Mouse (Mus musculus) heart, adult 2 months (tissue): Measurements from ENCODE around the gene Rfx7. TPM values are rescaled to one million over a fixed set of nuclear protein-coding genes. Genes with fewer than 3 reads are reported as not detected.

ENCODE experiments used
- DNase-seq, 2 experiments: peaks; one replicate each; pipeline ENCODE4 v3.0.0; 2021
- H3K27ac ChIP-seq: fragments of 200-600 bp; 2 replicates; pipeline ENCODE4 v1.8.1; 2022
- H3K27me3 ChIP-seq: fragments of 200-500 bp; 2 replicates; pipeline ENCODE4 v1.6.1; 2012; ENCODE audit warnings: mild to moderate bottlenecking, low read length, inconsistent platforms, mixed read lengths; ENCODE audit not compliant: control insufficient read depth, insufficient read depth
- H3K36me3 ChIP-seq: fragments of 200-500 bp; 2 replicates; pipeline ENCODE4 v1.6.1; 2012; ENCODE audit warnings: low read length, inconsistent platforms; ENCODE audit not compliant: control insufficient read depth, insufficient read depth
- H3K4me1 ChIP-seq: fragments of 200-500 bp; 2 replicates; pipeline ENCODE4 v1.6.1; 2011; ENCODE audit warnings: low read length; ENCODE audit not compliant: control insufficient read depth, insufficient read depth
- H3K4me3 ChIP-seq: fragments of 200-600 bp; 2 replicates; pipeline ENCODE4 v1.8.1; 2022
- H3K79me2 ChIP-seq: fragments of 200-500 bp; replicated peaks from 2 replicates; pipeline ENCODE4 v1.6.1; 2012; ENCODE audit warnings: mild to moderate bottlenecking, inconsistent platforms, low read length, moderate library complexity, mixed read lengths; ENCODE audit not compliant: control insufficient read depth, insufficient read depth
- H3K9ac ChIP-seq: fragments of 200-500 bp; 2 replicates; pipeline ENCODE4 v1.6.1; 2012; ENCODE audit warnings: low read depth, mild to moderate bottlenecking, control low read depth, inconsistent platforms, low read length, mixed read lengths
- CTCF ChIP-seq: fragments of 200-600 bp; IDR thresholded peaks from 2 replicates; pipeline ENCODE4 v1.8.1; 2022; ENCODE audit warnings: antibody characterized with exemption, mild to moderate bottlenecking, moderate library complexity
- EP300 ChIP-seq: fragments of 200-500 bp; IDR thresholded peaks from 2 replicates; pipeline ENCODE4 v1.6.1; 2011; ENCODE audit warnings: low read depth, low read length, control low read depth; ENCODE audit not compliant: insufficient read depth
- POLR2A ChIP-seq: fragments of 200-500 bp; IDR thresholded peaks from 2 replicates; pipeline ENCODE4 v1.6.1; 2011; ENCODE audit warnings: mild to moderate bottlenecking, low read depth, low read length, control low read depth; ENCODE audit not compliant: insufficient read depth
- WGBS: fragments of 180-500 bp; shearing (Covaris S2); methylation state at CpG from one replicate; pipeline ENCODE4 v1.1.7; 2018; 5-methylcytosine and 5-hydroxymethylcytosine counted together
- intact Hi-C: fragments of 180-260 bp; cut with DNase I; formaldehyde crosslinking; loops from one replicate; pipeline ENCODE4 v1.15.1; 2025
- polyA plus RNA-seq: library from polyadenylated mRNA; depleted of rRNA; stranded (reverse); fragments of >200 nt; gene quantifications from 2 replicates; pipeline ENCODE4 v1.2.3, GENCODE M21; 2012
- total RNA-seq, 2 experiments: library from RNA; stranded (reverse); gene quantifications; 2 replicates each; pipeline ENCODE4 v1.2.3; 2021

The Rfx7 gene
- total and polyA plus RNA-seq, 3 experiments, result 2.9 to 8.1 (median 6.7) TPM

- Histone ChIP-seq H3K79me2 (no peaks in the 10 kb centered on the region), H3K36me3 (no peaks in the 10 kb centered on the region), H3K9ac (no peak overlapping the region), H3K4me1 (no peaks in the 10 kb centered on the region), H3K27ac (no peak overlapping the region), H3K27me3 (no peaks in the 10 kb centered on the region), H3K4me3 (no peak overlapping the region)
- intact Hi-C loops, result no loop called here
- no peak for TF ChIP-seq POLR2A
- TF ChIP-seq EP300, result no peak
- TF ChIP-seq CTCF, result no peak
- 87% methylated on average over 3 of the region's 3 CpGs for WGBS
- no peak for DNase-seq
Measured at GRCm38 (mm10) chr9:72493984-72494685, 37.9 kb upstream of the Rfx7 start.

DNA sequence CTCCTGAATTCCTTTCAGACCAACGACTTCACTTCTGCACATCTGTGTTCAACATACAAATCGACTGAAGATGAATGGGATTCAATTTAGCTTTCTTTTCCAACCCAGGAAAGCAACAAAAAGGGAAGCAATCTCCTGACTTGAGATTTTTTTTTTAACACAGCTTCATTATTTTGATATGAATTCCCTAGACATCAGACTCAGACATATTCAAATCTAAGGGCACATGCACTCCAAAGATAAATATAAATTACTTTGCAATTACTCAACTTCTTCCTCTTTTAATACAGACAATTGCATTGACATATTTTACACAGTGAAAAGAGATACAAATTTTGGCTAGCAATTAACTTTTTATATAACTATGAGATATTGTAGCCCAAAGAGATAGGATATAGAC lies 35.3 kb upstream of the Rfx7 start:
- no peaks in the 10 kb centered on the region for H3K27me3 ChIP-seq
- TF ChIP-seq CTCF (no peak), EP300 (no peak), POLR2A (no peak)
- intact Hi-C loops, result no loop called here
- 52% methylated on average over 2 of the region's 2 CpGs for WGBS
- no peak overlapping the region for H3K4me3 ChIP-seq
- no peak overlapping the region for H3K9ac ChIP-seq
- H3K36me3 ChIP-seq, result no peaks in the 10 kb centered on the region
- no peaks in the 10 kb centered on the region for H3K4me1 ChIP-seq
- H3K27ac ChIP-seq, result no peak overlapping the region
- no peaks in the 10 kb centered on the region for H3K79me2 ChIP-seq
- no peak for DNase-seq

DNA sequence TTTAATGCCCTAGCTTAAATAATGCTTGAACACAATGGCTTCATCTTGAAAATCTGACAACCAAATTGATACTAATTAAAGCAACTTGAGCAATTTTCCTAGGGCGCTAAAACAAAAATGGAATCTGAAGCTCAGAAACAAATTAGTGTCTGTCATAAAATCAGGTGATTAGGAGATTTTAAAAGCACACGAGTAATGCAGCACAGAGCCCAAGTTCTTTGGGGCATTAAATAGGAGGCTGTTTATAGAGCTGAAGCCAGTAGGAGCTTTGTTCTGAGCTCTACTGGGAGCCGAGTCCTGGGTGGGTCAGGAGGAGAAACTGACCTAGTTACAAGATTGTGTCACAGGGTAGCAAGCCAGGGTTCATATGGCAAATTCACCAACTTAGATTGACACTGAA lies 34.9 kb upstream of the Rfx7 start:
- Histone ChIP-seq H3K79me2 (no peaks in the 10 kb centered on the region), H3K9ac (no peak overlapping the region), H3K4me1 (no peaks in the 10 kb centered on the region), H3K4me3 (no peak overlapping the region), H3K36me3 (no peaks in the 10 kb centered on the region), H3K27me3 (no peaks in the 10 kb centered on the region), H3K27ac (no peak overlapping the region)
- TF ChIP-seq POLR2A (no peak), CTCF (no peak), EP300 (no peak)
- 74% methylated on average over 3 of the region's 3 CpGs for WGBS
- intact Hi-C loops, result no loop called here
- DNase-seq, result no peak

- H3K27me3 ChIP-seq, result no peaks in the 10 kb centered on the region
- no peak overlapping the region for H3K4me3 ChIP-seq
- no peak for DNase-seq
- H3K36me3 ChIP-seq, result no peaks in the 10 kb centered on the region
- no peaks in the 10 kb centered on the region for H3K4me1 ChIP-seq
- WGBS, result 56% methylated on average over 11 of the region's 11 CpGs
- no peak overlapping the region for H3K9ac ChIP-seq
- H3K79me2 ChIP-seq, result no peaks in the 10 kb centered on the region
- intact Hi-C loops, result no loop called here
- H3K27ac ChIP-seq, result no peak overlapping the region
- TF ChIP-seq CTCF (no peak), POLR2A (no peak), EP300 (no peak)
Measured at GRCm38 (mm10) chr9:72512229-72512981, 19.6 kb upstream of the Rfx7 start.

DNA sequence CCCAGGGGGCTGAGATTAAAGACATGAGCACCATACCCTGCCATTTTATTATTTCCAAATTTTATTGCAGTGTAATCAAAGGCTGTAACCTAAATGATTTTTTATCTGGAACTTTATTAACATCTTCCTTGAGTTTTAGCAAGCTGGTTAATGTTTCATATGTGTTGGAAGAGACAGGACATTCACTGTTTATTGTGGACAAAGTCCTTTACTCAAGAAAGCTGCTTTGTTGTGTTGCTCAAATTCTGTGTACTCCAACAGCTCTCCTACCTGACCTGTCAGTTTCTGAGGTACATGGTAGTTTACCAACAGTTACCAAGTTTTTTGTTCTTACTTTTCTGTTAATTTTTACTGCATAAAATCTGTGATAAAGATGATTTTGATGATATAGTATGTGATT lies 16.7 kb upstream of the Rfx7 start:
- no peak overlapping the region for H3K27ac ChIP-seq
- H3K4me1 ChIP-seq, result no peaks in the 10 kb centered on the region
- no peak for TF ChIP-seq EP300
- TF ChIP-seq CTCF, result no peak
- TF ChIP-seq POLR2A, result no peak
- H3K4me3 ChIP-seq, result no peak overlapping the region
- no peak overlapping the region for H3K9ac ChIP-seq
- intact Hi-C loops, result no loop called here
- no peaks in the 10 kb centered on the region for H3K79me2 ChIP-seq
- no peaks in the 10 kb centered on the region for H3K27me3 ChIP-seq
- no peaks in the 10 kb centered on the region for H3K36me3 ChIP-seq
- no peak for DNase-seq

GRCm38 (mm10) chr9:72519246-72519645 lies 12.8 kb upstream of the Rfx7 start:
- Histone ChIP-seq H3K36me3 (no peaks in the 10 kb centered on the region), H3K4me3 (no peak overlapping the region), H3K9ac (no peak overlapping the region), H3K27ac (no peak overlapping the region), H3K27me3 (no peaks in the 10 kb centered on the region), H3K4me1 (no peaks in the 10 kb centered on the region), H3K79me2 (no peaks in the 10 kb centered on the region)
- DNase-seq, result peak in 1 of 2 experiments; percentile 11
- TF ChIP-seq CTCF (no peak), EP300 (no peak), POLR2A (no peak)
- intact Hi-C loops, result no loop called here
